Mouse (Mus musculus) gastrocnemius, postnatal 4 days (tissue): ENCODE measurements around the gene Phyhd1. TPM values are rescaled to one million over a fixed set of nuclear protein-coding genes. Genes with fewer than 3 reads are reported as not detected.

ENCODE experiments used
- DNase-seq, 2 experiments: peaks; one replicate each; pipeline ENCODE4 v3.0.0; 2021 to 2022; ENCODE audit warnings: low spot score in 2 of 2, mixed read lengths in 2 of 2
- total RNA-seq, 2 experiments: library from RNA; stranded (reverse); gene quantifications; 2 replicates each; pipeline ENCODE4 v1.2.3; 2021

The Phyhd1 gene
- total RNA-seq, 2 experiments from 2014 or later: 16.7 to 19.3 TPM

GRCm38 (mm10) chr2:30255631-30256395 lies 10.2 kb upstream of the Phyhd1 start:
- no peak for DNase-seq

- no peak for DNase-seq
Observed at GRCm38 (mm10) chr2:30256616-30257350, 9.2 kb upstream of the Phyhd1 start.

- no peak for DNase-seq
Observed at GRCm38 (mm10) chr2:30257699-30258460, 8.1 kb upstream of the Phyhd1 start.

GRCm38 (mm10) chr2:30258600-30258999 lies 7.4 kb upstream of the Phyhd1 start:
- DNase-seq: no peak

GRCm38 (mm10) chr2:30259131-30260064 lies 6.6 kb upstream of the Phyhd1 start:
- DNase-seq: no peak

GRCm38 (mm10) chr2:30261064-30261736 lies 4.8 kb upstream of the Phyhd1 start:
- no peak for DNase-seq

GRCm38 (mm10) chr2:30261921-30262839 lies 3.8 kb upstream of the Phyhd1 start:
- DNase-seq: no peak

GRCm38 (mm10) chr2:30262840-30263441 lies 3.1 kb upstream of the Phyhd1 start:
- DNase-seq: no peak

- no peak for DNase-seq
Observed at GRCm38 (mm10) chr2:30263811-30264210, 2.2 kb upstream of the Phyhd1 start.

- DNase-seq: no peak
Observed at GRCm38 (mm10) chr2:30264671-30265519, 1.1 kb upstream of the Phyhd1 start.

GRCm38 (mm10) chr2:30266392-30266941 lies 464 bp downstream of the Phyhd1 start:
- peak in 1 of 2 experiments; percentile 61 for DNase-seq

- DNase-seq: no peak
Observed at GRCm38 (mm10) chr2:30267466-30267865, 1.5 kb downstream of the Phyhd1 start.

- DNase-seq: no peak
Observed at GRCm38 (mm10) chr2:30268371-30268770, 2.4 kb downstream of the Phyhd1 start.

GRCm38 (mm10) chr2:30269241-30269990 lies 3.4 kb downstream of the Phyhd1 start:
- no peak for DNase-seq

- peak in 1 of 2 experiments; percentile 48 for DNase-seq
Observed at GRCm38 (mm10) chr2:30270134-30270533, 4.1 kb downstream of the Phyhd1 start.

- DNase-seq: no peak
Observed at GRCm38 (mm10) chr2:30280743-30281142, 14.7 kb downstream of the Phyhd1 start, which contains the start of gene Gm28038. Gene Gm28038, plus strand, starts transcription at chr2:30281043.
